ENCODE assay signal across 10 mouse cellular contexts in the genomic region with DNA sequence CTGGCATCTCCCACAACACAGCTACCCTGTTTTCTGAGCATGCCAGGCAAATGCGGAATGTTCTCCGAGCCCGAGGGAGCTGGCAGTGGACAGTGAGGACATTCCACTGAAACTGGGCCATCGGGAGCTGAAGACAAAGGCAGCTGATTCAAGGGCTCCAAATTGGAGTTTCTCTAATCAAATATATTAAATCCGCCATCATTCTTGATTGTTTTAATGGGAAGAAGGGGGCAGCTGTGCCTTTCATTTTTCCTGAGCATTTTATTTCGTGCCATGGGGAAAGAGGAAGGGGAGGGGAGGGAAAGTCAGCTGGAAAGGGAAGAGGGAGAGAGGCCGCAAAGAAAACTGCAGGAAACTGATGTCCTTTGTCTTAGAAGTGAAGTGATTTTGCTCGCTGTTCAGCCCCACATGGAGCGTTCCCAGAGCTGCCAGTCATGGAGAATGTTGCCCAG.
A peak's percentile ranks its signal among the peaks of the same experiment; 100 is the strongest.
DNase-seq lines count a peak whose midpoint lies in the region; ATAC-seq and TF ChIP-seq lines count a peak whose summit lies in the region.
"Had no signal": no experiment of that assay in that cellular context is flagged by ENCODE, and none has a peak within 500 bp of the region (broad histone marks: within the 10 kb centered on the region; RNA-seq: fewer than 3 reads in every experiment).

No protein-coding gene starts in this region.

- TF ChIP-seq POLR2A in heart, adult 2 months (IDR thresholded peaks at IDR 0.05; ENCODE audit: insufficient read depth, low read depth, low read length) = no peak

- intact Hi-C loops in heart, adult 2 months (cut with DNase I) = loop anchor here (5.0 kb wide), 1 partner anchor 114 kb away; no protein-coding TSS in a partner anchor
- intact Hi-C loops in heart, postnatal 14 days (cut with DNase I) = no loop called here

- no peaks in the 10 kb centered on the region for H3K9me3 ChIP-seq in stomach, embryonic 14.5 days (ENCODE audit: control insufficient read depth, low read depth, low read length)
- no peaks in the 10 kb centered on the region for H3K9me3 ChIP-seq in stomach, postnatal 0 days (ENCODE audit: control insufficient read depth, low read length)
- no peaks in the 10 kb centered on the region for H3K9me3 ChIP-seq in hindbrain, embryonic 15.5 days
- H3K9me3 ChIP-seq in stomach, embryonic 16.5 days (replicated peaks; ENCODE audit: control insufficient read depth, low read length) = no peaks in the 10 kb centered on the region
- H3K9me3 ChIP-seq: lung, embryonic 15.5 days had no signal

- no peak for TF ChIP-seq CTCF in heart, adult 2 months (IDR thresholded peaks at IDR 0.05)
- TF ChIP-seq CTCF in stomach, postnatal 0 days (IDR thresholded peaks at IDR 0.05; ENCODE audit: low read depth) = no peak

- no peak overlapping the region for H3K9ac ChIP-seq in heart, adult 2 months (ENCODE audit: low read depth, low read length)
- no peak overlapping the region for H3K9ac ChIP-seq in stomach, embryonic 14.5 days (replicated peaks; ENCODE audit: low read depth, low read length)
- H3K9ac ChIP-seq in stomach, postnatal 0 days (ENCODE audit: low read length) = no peak overlapping the region
- H3K9ac ChIP-seq in hindbrain, embryonic 15.5 days = no peak overlapping the region
- no peak overlapping the region for H3K9ac ChIP-seq in stomach, embryonic 16.5 days (ENCODE audit: low read length)
- H3K9ac ChIP-seq: lung, embryonic 15.5 days had no signal

- TF ChIP-seq EP300 in heart, adult 2 months (IDR thresholded peaks at IDR 0.05; ENCODE audit: insufficient read depth, low read depth, low read length) = no peak
- no peak for TF ChIP-seq EP300 in stomach, postnatal 0 days (optimal IDR thresholded peaks at IDR 0.05)

- no peak overlapping the region for H3K4me2 ChIP-seq in stomach, embryonic 14.5 days (replicated peaks; ENCODE audit: low read depth, low read length)
- no peak overlapping the region for H3K4me2 ChIP-seq in stomach, postnatal 0 days (replicated peaks; ENCODE audit: low read depth)
- no peak overlapping the region for H3K4me2 ChIP-seq in hindbrain, embryonic 15.5 days
- no peak overlapping the region for H3K4me2 ChIP-seq in stomach, embryonic 16.5 days (ENCODE audit: low read depth, low read length)
- H3K4me2 ChIP-seq: lung, embryonic 15.5 days had no signal

- WGBS in heart, adult 2 months = 69% methylated on average over 9 of the region's 9 CpGs
- 77% methylated on average over 9 of the region's 9 CpGs for WGBS in stomach, embryonic 14.5 days
- 85% methylated on average over 9 of the region's 9 CpGs for WGBS in stomach, postnatal 0 days
- whole genome bisulfite sequencing in hindbrain, embryonic 15.5 days = 31% methylated on average over 9 of the region's 9 CpGs
- WGBS in stomach, embryonic 16.5 days = 79% methylated on average over 9 of the region's 9 CpGs

- peaks cover 2% of the 10 kb centered on the region; the same call in 1 of the 2 replicates for H3K36me3 ChIP-seq in heart, adult 2 months (ENCODE audit: control insufficient read depth, insufficient read depth, low read length)
- H3K36me3 ChIP-seq in stomach, embryonic 14.5 days (ENCODE audit: control insufficient read depth, insufficient read depth, low read length) = no peaks in the 10 kb centered on the region
- H3K36me3 ChIP-seq in stomach, postnatal 0 days (ENCODE audit: control insufficient read depth, insufficient read depth, low read length) = no peaks in the 10 kb centered on the region
- no peaks in the 10 kb centered on the region for H3K36me3 ChIP-seq in hindbrain, embryonic 15.5 days
- no peaks in the 10 kb centered on the region for H3K36me3 ChIP-seq in stomach, embryonic 16.5 days (ENCODE audit: control insufficient read depth, insufficient read depth, low read length)
- H3K36me3 ChIP-seq: lung, embryonic 15.5 days had no signal

- peak overlapping the region; percentile 20; the same call in 1 of the 2 replicates for H3K27ac ChIP-seq in heart, adult 2 months
- peak overlapping the region; percentile 71; the same call in 1 of the 2 replicates for H3K27ac ChIP-seq in stomach, embryonic 14.5 days (ENCODE audit: low read length)
- H3K27ac ChIP-seq in stomach, postnatal 0 days (replicated peaks) = no peak overlapping the region
- peak overlapping the region; percentile 2; the same call in 1 of the 2 replicates for H3K27ac ChIP-seq in hindbrain, embryonic 15.5 days (replicated peaks)
- peak overlapping the region; percentile 34; the same call in 1 of the 2 replicates for H3K27ac ChIP-seq in stomach, embryonic 16.5 days (ENCODE audit: low read length)

- no peaks in the 10 kb centered on the region for H3K27me3 ChIP-seq in heart, adult 2 months (ENCODE audit: control insufficient read depth, insufficient read depth, low read length)
- no peaks in the 10 kb centered on the region for H3K27me3 ChIP-seq in stomach, embryonic 14.5 days (ENCODE audit: control insufficient read depth, insufficient read depth, low read length)
- no peaks in the 10 kb centered on the region for H3K27me3 ChIP-seq in stomach, postnatal 0 days (ENCODE audit: control insufficient read depth, insufficient read depth, low read length)
- H3K27me3 ChIP-seq in hindbrain, embryonic 15.5 days = no peaks in the 10 kb centered on the region
- no peaks in the 10 kb centered on the region for H3K27me3 ChIP-seq in stomach, embryonic 16.5 days (ENCODE audit: control insufficient read depth, insufficient read depth, low read length)
- H3K27me3 ChIP-seq: lung, embryonic 15.5 days had no signal

- H3K4me1 ChIP-seq in heart, adult 2 months (ENCODE audit: control insufficient read depth, insufficient read depth, low read length) = peaks cover 22% of the 10 kb centered on the region
- H3K4me1 ChIP-seq in stomach, embryonic 14.5 days (ENCODE audit: control insufficient read depth, insufficient read depth, low read length) = peaks cover 9% of the 10 kb centered on the region; the same call in 1 of the 2 replicates
- peaks cover 5% of the 10 kb centered on the region; the same call in 1 of the 2 replicates for H3K4me1 ChIP-seq in stomach, postnatal 0 days (replicated peaks; ENCODE audit: control insufficient read depth, insufficient read depth)
- H3K4me1 ChIP-seq in hindbrain, embryonic 15.5 days (replicated peaks) = peaks cover 28% of the 10 kb centered on the region
- 0 out of 2 replicates have a peak, but pooled peaks cover 3% of the 10 kb centered on the region for H3K4me1 ChIP-seq in stomach, embryonic 16.5 days (ENCODE audit: control insufficient read depth, insufficient read depth, low read length)

- DNase-seq in heart, adult 2 months = no peak
- no peak for DNase-seq in heart, postnatal 14 days
- DNase-seq in stomach, postnatal 0 days (ENCODE audit: low spot score) = no peak
- DNase-seq in adrenal gland, postnatal 36 days = no peak
- DNase-seq: kidney, postnatal 36 days had no signal

- no peak overlapping the region for H3K4me3 ChIP-seq in heart, adult 2 months
- no peak overlapping the region for H3K4me3 ChIP-seq in stomach, embryonic 14.5 days (ENCODE audit: low read depth, low read length)
- H3K4me3 ChIP-seq in stomach, postnatal 0 days (ENCODE audit: low read depth, low read length) = no peak overlapping the region
- H3K4me3 ChIP-seq in hindbrain, embryonic 15.5 days = no peak overlapping the region
- H3K4me3 ChIP-seq in stomach, embryonic 16.5 days (replicated peaks; ENCODE audit: low read length) = no peak overlapping the region
- H3K4me3 ChIP-seq: lung, embryonic 15.5 days had no signal

- ATAC-seq in stomach, embryonic 14.5 days (ENCODE audit: insufficient number of reproducible peaks, insufficient read depth, low FRiP score, low read depth) = no peak
- no peak for ATAC-seq in stomach, postnatal 0 days (ENCODE audit: low FRiP score, low TSS enrichment)
- no peak for ATAC-seq in hindbrain, embryonic 15.5 days (ENCODE audit: low FRiP score, low read depth)
- ATAC-seq in stomach, embryonic 16.5 days (ENCODE audit: insufficient read depth, low FRiP score) = no peak
- no peak for ATAC-seq in megakaryocyte progenitor cell, adult 5-6 weeks (replicated peaks; ENCODE audit: poor library complexity)

- H3K79me2 ChIP-seq in heart, adult 2 months (replicated peaks; ENCODE audit: control insufficient read depth, insufficient read depth, low read length) = no peaks in the 10 kb centered on the region
